Mouse (Mus musculus): Measurements from ENCODE around the gene Tbl2.
A peak's percentile ranks its signal among the peaks of the same experiment; 100 is the strongest.

The Tbl2 gene

DNA sequence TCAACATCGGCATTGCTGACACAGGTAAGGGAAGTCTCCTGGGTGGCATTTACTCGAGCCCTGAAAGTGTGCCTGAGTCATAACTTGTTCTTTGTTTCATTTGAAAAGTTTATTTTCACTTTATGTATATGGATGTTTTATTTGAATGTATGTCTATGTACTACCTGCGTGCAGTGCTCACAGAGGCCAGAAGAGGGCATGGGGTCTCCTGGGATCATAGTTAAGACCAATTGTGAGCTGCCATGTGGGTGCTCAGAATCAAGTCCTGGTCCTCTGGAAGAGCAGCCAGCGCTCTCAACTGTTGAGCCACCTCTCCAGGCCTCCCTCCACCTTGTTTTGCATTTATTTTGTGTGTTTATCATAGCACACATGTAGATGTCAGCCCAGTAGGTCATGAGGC, 7.0 kb downstream of the Tbl2 start:
- no peak for DNase-seq

DNA sequence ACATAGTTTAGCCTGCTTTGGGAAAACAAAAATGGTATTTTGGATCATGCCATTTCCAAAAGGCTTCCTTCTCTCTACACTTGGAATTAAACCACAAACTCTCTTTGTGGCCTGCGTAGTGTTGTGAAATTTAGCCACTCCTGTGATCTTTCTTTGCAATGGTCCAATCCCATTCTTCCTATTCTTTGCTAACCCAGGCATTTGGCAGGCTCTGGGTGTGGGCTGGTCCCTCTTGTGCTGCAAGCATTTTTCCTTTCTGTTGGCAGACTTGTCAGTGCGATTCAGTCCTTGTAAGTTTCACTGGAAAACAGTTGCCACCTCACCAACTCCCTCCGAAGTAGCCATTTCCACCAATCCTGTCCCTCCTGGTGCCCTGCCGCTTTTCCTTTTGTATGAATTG, 11.8 kb downstream of the Tbl2 start:
- peak; percentile 57 for DNase-seq

DNA sequence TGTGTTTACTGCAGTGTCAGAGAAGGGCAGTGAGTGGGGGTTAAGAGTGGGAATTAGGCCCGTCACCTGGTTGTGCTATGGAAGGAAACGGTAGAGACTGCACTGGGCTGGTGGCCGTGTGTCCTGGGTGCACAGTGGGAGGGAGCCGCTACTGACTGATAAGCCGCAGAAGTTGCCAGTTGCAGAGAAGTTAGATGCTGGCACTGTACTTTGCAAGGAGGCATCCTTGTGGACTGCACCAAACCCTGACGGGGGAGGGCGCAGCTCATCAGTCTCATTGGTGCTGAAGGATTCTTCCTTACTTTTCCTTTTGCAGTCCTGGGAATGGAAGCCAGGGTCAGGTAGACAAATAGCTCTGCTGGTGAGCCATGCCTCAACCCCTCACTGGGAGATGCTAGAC, 12.2 kb downstream of the Tbl2 start:
- DNase-seq, result no peak

DNA sequence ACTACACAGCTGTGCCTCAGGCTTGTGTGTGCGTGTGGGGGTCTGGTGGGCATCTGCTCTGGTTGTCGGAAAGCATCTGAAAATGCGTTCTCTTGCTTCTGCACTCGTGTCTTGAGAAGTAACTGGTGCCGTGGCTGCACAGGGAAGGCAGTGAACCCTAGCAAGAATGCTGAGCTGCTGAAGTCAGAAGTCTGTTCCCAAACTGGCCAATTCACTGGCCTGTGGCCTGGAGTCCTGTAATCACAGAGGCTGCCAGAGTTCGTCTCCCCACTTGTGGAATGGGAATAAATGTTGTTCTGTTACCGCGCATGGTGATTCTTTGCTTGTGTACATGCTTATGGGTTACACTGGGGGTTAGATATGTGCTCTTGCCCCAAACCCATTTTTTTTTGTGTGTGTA, 12.9 kb downstream of the Tbl2 start:
- DNase-seq, result no peak

DNA sequence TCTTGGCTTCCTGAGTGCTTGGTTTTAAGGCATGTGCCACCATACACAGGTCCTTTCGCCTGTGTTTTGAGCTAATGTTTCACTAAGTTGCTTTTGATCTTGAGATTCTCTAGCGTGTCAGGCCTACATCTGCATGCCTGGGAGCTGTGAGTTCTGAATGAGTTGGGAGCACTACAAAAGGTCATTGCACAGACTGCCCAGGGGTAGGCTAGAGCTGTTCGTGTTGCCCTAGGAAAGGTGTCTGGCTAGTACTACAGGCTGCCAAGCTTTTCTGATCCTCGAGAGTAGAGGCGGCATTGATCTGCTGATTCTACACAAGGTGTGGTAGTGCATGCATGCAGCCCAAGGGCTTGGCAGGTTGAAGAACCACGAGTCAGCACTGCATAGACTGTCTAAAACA, 13.4 kb downstream of the Tbl2 start:
- no peak for DNase-seq

DNA sequence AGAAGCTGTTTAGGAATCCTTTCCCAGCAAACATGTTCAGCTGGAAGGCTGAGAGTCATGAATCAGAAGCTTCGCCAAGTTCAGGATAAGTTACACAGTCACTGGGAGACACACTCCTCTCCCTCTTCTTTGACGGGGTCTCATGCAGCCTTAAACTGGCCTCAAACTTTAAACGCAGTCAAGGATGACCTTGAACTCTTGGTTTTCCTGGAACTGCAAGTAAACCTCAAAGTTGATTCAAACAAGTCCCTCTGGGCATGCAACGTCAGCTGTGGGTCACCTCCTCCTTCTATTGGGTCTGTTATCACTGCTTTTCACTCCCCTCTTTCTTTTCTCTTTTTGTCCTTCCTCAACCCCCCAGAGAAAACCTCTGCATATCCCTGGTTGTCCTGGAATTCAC, 17.5 kb downstream of the Tbl2 start:
- DNase-seq, result no peak

DNA sequence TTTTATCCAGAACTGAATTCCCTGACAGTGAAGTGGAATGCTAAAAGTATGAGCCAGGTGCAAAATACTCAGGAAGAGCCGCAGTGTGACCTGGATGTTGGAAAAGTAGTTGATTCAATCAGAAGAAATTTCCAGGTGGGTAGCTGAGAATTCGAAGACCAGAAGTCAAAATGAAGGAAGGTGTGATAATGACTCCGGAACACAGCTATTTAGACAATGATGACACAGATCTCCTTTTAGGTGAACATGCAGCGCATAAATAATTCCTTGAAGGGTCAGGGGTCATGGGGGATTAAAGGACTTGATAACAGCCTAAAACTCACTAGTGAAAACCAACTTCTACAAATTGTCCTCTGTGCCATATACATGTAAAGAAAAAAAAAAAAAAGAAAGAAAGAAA, 18.0 kb downstream of the Tbl2 start:
- DNase-seq, result no peak

DNA sequence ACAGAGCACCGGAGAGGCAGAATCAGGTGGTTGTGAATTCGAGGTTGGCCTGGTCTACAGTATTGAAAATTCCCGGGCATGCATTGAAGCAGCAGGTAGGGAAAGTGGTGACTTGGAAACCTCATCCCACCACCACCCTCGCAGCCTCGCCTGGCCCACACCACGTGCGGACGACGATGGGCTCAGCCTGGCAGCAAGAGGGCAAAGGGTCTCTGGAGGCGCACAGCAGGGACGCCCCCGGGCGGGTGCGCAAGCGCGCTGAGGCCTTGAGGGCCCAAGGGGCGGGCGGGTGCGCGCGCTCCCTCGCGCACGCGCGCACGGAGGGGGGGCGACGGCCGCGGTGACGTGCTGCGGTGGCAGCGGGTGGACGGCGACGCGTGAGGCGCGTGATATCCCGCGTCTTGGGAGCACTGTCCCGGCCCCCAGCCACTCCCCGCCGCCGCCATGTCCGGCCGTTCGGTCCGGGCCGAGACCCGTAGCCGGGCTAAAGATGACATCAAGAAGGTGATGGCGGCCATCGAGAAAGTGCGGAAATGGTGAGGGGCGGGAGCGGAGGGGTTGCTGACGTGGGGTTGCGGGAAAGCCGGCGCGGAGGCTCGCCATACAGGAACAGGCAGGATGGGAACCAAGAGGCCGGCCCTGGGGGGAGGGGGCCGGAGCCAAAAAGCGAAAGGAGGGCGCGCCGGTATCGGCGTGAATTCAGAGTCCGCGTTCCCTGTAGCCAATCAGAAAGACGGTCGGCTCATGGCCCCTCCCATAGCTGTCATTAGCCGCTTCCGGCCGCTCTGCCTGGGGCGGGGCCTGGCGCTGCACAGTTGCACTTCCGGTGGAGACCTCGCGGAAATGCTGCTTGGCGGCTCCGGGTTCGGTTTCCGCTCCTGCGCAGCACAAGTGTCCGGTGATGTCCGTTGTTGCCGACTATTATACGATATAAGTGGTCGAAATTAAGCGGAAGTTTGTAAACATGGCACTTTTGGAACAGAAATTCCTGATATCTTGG, 18.9 kb downstream of the Tbl2 start, which contains the start of gene Bcl7b:
Bcl7b (plus strand) TSS at position 221 of the 1,000 bp plus-strand sequence.
- DNase-seq, result peak; percentile 96

DNA sequence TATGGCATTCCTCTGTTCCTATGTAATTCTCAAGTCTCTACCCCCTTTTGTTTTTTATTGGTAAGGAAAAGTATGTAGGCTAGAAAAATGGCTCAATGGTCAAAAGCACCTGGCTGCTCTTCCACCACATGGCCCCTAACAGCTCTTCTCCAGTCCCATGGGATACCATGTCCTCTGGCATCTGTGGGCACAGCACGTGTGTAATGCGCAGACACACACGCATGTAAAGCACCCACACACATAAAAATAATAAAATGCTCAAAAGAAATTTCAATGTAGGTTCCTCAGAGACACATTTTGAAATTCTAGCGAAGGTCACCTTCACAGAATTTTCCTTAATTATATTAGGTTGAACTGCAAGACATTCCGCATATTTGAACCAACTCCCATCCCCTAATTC, 20.0 kb downstream of the Tbl2 start:
- no peak for DNase-seq

DNA sequence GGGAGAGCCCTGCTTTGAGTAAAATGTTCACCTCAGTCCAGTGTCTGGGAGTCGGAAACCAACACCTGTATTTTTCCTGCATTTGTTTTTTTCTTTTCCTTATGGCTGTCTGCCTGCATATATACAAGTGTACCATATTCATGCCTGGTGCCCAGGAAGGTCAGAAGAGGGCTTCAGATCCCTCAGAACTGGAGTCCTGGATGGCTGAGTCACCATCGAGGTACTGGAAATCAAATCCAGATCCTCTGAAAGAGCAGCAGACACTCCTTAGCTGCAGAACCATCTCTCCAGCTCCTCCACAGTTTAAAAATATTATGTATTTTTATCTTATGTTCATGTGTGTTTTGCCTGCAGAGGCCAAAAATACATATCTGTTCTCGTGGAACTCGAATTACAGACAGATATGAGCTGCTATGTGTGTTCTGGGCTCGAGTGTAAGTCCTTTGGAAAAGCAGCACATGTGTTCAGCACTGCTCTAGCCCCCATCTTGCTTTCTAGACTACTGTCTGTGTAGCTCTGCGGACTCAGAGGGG, 22.3 kb downstream of the Tbl2 start:
- no peak for DNase-seq

DNA sequence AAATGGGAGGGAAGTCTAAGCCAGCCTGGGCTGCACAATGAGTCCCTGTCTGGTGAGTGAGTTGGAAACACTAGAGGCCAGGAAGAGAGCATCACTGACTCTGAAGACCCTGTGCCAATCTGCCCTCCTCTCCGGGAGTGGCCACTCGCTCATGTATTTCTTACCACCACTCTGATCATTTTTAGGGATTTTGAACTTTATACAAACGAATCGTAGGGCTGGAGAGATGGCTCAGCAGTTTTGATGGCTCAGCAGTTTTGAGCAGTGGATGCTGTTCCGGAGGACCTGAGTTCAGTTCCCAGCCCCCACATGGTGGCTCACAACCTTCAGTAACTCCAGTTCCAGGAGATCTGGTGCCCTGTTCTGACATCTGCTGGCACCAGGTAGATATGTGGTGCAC, 23.5 kb downstream of the Tbl2 start:
- no peak for DNase-seq

DNA sequence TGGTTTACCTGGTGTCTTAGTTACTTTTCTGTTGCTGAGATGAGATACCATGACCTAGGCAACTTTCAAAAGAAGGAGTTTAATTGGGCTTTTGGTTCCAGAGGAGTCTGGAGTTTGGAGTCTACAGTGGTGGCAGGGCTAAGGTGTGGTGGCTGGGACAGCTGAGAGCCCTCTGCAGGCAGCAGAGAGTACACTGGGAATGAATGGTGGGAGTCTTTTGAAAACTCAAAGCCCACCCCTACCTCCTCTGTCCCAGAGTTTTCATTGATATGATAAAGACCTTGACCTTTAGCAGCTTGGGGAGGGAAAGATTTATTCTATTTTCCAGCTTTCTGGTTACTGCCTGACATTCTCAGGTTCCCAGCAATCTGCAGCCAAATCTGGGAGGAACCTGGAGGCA, 25.6 kb downstream of the Tbl2 start:
- no peak for DNase-seq

DNA sequence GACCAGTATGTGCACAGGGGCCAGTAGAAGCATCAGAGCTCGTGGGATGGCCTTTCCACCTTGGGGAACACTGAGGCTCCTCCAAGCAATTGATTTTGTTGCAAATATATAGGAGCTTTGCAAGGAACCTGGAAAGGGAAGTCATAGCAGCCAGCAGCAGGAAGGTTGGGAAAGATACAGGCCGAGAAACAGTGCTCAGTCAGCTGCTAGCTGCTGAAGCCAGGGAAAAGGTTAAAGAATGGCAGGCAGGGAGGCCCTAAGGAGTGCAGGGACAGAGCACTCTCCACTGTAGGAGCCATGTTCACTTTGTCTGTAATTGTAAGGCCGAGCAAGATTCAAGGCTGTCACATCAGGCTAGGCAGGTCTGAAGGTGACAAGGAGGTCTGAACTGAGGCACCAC, 29.1 kb downstream of the Tbl2 start:
- no peak for DNase-seq

DNA sequence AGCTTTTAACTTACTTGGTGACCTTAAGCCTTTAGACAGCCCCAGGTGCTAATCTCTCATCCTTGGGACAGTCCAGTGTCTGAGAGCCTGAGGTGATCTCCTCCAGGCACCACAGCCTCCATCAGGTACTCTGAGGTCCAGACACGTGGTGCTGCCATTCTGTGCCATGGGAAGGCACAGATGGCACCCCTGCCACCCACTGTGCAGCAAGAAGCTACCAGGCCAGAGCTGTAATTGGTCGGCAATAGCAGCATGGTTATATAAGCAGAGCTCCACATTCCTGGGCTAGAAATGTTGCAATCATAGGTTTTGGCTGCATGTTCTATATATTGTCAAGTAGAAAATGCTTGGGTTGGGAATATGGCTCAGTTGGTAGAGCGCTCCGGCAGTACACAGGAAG, 29.5 kb downstream of the Tbl2 start:
- DNase-seq, result no peak

DNA sequence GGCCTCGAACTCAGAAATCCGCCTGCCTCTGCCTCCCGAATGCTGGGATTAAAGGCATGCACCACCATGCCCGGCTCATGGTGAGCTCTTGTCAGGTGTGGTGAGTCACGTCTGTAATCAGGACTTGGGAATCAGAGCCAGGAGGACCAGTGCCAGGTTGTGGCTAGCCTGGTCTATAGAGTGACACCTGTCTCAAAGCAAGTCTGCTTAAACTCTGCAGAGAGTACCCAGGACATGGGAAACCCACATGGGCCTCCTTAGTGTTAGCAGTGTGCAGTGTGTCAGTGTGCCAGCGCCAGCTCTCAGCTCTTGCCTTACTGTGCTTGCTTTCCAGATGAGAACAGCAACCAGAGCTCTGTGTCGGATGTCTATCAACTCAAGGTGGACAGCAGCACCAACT, 30.2 kb downstream of the Tbl2 start:
- DNase-seq, result no peak

DNA sequence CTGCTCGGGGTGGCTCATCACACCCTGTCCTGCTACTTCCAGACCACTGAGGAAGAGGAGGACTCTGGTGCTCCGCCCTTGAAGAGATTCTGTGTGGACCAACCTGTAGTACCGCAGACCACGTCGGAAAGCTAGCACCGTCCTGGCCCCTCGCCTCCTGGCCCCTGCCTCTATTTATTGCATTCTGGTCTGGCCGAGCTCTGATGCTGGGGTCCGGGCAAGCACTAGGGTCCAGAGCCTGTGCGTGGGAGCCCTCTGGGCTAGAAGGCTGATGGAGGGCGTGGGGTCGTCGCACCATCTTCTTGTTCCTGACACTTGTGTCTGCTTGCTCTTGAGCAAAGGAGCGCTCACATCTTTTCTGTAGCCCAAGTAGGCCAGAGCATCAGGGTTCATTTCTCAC, 31.3 kb downstream of the Tbl2 start:
- no peak for DNase-seq

DNA sequence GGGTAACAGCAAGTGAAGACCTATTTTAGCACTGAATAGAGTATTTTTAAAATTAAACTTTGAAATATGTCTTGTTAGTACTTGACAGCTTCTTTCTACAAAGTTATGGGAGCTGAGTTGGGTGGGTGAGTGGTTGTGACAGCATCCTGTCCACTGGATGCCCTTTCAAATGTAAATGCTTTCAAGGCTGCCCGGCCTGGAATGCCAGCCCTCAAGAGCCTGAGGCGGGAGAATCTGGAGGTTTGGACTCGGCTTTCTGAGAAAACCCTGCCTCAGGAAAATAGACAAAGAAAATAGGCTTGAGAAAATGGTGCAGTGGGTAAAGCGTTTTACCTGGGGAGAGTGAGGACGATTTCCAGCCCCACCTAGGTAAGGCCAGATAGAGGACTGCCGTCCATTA, 32.3 kb downstream of the Tbl2 start:
- no peak for DNase-seq

DNA sequence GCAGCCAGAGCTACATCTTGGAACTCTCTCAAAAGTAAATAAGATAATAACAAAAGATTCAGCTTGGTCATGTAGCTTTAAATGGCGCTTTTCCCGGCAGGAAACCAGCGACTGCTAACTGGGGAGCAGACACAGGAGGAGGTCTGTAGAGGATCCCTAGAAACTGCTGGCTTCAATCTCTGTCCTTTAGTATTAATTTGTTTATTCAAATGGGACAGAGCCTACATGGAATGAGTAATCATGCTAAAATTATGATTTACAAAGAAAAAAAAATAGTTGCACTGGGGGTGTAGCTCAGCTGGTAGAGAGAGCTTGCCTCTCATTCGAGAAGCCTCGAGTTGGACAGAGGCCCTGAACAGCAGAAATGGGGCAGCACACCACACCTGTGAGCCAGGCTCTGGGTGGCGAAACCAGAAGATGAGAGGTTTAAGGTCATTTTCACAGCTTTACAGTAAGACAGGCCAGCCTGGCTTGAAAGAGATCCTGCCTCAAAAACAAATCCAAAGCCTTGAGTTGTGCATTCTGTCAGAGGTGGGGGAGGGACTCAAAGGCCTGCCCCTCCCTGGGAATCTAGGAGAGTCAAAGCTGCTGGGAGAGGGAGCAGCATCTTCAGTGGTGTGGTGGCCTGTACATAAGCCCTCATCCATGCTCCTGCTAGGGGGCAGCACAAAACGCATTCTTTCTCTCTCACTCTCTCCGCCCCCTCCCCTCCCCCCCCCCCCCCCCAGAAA, 33.8 kb downstream of the Tbl2 start:
- peak; percentile 34 for DNase-seq

DNA sequence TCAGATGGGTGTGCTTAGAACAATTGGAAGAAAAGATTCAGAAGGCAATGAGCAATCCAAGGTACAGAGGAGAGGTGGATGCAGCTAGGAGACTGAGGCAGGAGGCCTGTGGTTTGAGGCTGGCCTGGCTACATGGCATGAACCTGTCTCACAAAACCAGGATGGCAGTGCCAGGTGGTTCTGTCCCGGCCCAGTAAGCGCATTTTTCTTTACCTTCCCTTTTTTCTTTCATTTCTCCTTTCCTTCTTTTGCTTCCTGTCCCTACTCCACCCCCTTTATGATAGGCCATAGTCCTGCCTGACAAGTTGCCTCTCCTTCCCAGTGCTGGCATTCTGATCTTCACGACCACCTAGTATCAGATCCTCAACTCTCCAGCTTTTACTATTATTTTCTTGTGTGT, 35.6 kb downstream of the Tbl2 start:
- DNase-seq, result no peak

DNA sequence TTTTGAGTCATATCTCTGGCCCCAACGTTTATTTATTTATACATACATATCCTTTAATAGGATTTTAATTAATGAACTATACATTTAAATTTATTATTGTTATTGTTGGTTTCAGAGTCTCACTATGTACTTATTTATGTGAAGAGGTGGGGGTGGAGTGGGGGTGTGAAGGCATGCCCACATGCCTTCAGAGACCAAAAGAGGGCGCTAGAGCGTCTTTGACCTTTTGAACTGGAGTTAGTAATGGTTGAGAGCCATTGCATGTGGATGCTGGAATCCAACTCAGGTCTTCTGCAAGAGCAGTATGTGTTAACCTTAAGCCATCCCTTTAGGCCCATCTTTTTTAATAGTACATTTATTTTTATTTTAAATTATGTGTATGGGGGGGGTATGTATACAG, 36.1 kb downstream of the Tbl2 start:
- peak; percentile 23 for DNase-seq

DNA sequence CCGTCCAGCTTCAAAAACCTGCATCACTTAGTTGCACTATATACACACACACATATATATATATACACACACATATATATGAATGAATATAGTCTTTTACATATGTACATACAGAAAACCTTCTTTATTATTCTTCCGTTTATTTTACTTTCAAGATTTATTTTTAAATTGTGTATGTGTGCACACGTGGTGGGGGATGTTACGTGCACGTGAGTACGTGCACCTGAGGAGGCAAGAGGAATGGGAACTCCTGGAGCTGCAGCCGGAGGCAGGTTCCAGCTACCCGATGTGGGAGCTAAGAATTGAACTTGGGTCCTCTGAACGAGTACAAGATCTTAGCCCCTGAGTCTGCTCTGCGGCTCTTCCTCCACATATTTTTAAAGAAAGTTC, 36.8 kb downstream of the Tbl2 start:
- no peak for DNase-seq

DNA sequence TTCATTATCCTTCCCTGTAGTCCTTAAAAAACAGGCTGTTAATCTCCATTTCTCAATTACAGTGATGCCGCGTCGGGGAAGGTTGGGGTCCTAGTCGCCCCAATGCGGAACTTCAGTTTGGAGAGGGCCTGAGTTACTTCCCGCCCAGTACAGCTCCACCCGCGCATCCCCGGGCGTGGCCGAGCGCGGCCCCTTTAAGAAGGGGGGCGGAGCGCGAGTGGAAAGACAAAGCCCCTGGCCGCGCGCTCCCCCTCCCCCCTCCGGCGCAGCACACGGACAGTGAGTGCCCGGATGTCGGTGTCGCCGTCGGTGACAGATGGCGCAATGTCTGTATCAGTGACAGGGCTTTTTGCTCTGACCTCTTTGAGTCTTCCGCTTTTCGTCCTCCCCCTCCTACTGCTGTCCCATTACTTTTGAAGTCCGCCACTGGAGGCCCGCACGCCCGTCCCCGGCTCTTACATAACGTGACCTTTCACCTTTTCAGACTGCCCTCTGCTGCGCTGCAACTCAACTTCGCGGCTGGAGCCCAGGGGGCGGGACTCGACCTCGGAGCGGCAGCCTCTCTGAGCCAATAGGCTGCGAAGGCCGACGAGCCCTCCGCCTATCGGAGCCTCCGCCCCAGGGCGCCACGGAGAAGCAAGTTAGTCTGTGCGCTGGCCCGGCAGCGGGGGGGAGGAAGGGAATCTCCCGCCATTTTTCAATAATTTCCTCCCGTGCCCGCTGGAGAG, 37.3 kb downstream of the Tbl2 start, which contains the start of gene Baz1b:
Baz1b (plus strand) TSS at position 644 of the 728 bp plus-strand sequence.
- peak; percentile 97 for DNase-seq

Data from lung, postnatal 14 days (tissue).